Mouse (Mus musculus) embryo, embryonic 10 days (tissue): ENCODE results near the gene Commd1.

Experiments used
- DNase-seq: peaks from one replicate; pipeline ENCODE4 v3.0.0-alpha.2; 2015; ENCODE audit warnings: low spot score

The Commd1 gene

DNA sequence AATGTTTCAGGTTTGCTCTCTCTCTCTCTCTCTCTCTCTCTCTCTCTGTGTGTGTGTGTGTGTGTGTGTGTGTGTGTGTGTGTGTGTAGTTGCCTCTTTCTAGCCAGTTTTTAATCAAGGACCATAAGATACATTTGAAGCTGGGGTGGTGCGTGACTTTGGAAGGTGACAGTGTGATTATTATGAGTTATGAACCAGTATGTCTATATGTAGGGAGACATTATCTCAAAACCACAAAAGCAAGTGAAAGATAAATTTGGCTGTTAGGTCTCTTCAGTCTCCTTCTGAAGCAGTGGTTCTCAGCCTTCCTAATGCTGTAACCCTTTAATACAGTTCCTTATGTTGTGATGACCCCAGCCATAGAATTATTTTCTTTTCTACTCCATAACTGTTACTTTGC lies 96.8 kb downstream of the Commd1 start:
- DNase-seq, result no peak

DNA sequence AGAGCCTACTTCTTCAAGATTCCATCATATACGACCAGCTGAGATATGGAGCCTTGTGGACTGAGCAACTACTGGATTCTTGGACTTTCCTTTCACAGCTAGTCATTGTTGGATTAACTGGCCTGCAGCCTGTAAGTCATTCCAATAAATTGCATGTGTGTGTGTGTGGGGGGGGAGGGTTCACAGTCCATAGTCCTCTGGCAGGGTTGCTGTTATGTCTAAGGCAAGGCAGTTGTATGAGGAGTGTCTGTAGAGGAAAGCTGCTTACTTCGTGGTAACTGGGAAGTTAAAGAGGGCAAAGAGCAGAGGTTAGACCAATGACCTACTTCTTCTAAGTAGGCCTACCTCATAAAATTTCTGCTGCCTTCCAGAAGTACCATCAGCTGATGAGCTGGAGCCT lies 98.5 kb downstream of the Commd1 start:
- no peak for DNase-seq

DNA sequence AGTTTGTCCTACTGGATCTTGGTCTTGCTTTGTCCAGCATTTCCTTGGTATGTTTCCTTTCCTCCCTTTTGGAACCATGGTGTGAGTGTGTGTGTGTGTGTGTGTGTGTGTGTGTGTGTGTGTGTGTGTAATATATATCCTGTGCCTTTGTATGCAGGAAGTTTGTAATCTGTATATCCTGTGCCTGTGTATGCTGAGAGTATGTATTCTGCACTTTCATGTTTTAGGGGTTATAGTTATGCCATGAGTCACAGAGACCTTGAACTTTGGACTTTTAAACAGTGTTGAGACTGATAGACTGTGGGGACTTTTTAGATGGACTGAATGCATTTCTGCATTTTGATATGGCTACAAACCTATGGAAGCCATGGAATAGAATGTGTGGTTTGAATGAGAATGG lies 99.3 kb downstream of the Commd1 start:
- no peak for DNase-seq

DNA sequence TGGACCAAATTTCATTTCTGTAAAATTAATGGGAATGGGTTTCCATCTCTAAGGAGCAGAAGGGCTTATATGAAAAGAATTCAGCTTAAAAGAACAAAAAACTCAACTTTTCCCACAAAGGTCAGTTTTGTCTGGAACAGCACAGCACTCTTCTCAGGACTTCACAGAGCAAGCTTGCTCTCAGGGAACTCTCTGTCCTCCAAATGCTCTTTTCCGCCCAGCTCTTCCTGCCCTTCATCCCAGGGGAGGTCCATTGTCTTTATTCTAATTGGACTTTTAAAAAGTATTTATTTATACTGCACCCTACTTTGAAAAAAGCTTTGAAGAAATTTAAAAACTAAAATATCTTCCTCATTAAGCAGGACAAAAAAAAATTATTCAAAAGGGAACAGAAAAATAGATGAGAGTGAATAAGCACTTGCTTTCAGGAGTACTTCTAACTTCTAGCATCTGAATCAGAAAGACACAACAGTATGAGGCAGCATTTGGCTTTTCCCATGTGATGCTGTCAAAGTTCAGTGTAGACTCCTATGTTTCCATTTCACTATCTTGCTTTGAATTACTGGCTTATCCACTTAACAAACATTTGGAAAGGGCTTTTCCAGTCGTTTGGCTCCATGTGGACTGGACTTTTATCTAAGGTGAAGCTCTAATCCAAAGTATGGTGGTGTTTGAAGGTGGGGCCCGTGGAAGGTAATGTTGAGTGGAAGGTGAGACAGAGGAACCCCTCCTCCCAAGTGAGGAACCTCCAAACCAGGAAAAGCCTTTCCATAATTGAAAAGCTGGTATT lies 101.6 kb downstream of the Commd1 start:
- no peak for DNase-seq

DNA sequence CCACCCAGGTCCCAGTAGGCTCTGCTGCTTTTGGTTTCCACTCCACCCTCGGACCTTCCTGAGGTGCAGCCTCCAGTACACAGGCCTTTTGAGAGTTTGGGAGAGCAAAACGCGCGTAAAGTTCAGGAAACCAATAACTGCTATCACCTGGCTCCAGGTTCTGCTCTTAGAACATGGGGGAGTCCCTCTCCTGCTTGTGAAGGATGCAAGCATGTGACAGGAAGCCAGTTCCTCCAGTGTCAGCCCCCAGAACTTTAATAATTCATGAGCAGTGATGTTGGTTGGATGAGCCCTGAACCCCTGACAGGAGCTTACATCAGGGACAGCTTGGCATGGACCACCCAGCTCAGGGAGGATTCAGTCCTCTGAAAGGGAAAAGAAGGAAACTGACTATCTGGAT lies 102.5 kb downstream of the Commd1 start:
- no peak for DNase-seq

DNA sequence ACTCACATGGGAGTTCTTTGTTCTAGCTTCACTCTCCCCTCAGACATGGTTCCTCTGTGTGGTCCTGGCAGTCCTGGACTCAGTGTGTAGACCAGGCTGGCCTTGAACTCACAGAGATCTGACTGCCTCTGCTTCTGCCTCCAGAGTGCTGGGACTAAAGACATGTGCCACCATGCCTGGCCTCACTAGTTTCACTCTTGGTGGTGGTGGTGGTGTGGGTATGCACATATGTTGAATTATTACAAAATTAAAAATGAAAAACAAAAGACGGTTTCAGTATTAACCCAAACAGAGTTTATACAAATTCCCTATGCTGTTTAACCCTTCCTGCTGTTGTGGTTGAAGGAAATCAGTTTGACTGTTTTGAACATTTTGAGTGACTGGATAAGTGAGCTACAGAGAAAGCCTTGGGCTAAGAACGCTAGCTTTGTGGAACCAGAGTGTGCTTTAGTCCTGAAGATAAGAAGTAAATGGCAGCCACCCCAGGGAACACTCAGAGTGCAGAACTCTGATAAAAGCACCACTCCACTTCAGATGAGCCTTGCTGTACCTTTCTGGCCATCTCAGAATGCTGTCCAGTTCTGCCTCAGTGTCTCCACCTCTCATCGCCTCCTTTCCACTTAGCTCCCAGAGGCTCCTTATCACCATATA lies 105.4 kb downstream of the Commd1 start:
- DNase-seq, result no peak

DNA sequence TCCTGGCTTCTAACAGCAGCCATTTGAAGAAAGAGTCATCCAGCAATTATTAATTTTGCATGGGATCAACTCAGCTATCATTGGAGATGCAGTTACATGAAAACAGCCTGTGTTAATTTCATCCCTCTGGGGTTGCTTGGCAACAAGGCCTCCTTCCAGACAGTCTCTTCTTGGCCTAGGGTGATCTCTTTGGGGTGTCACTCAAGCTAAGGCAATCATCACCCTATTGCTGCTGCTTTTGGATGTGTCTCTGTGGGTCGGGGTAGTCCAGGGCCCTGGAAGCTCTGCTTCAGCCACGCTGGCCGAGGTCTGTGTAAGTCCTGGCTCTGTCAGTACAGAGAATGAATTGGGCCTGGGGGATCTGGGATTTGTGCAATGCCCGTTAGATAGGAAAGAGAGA lies 106.9 kb downstream of the Commd1 start:
- no peak for DNase-seq

DNA sequence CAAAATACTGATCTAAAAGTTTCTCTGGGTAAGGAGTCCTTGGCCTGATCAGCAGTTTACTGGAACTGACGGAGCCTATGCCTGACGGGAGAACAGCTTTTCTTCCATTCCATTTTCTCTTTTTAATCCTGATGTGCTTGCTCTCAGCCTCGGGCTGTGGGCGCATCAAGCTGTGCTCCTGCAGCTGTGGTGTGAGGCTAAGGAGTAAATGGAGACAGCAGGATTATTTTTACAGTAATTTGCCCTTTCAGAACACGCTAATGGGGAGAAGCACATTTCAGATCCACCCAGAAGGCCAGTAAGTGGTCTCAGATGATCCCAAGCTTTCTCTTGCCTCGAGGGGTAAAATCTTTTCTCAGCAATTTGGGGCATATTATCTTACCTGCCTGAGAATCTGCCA lies 107.4 kb downstream of the Commd1 start:
- no peak for DNase-seq

DNA sequence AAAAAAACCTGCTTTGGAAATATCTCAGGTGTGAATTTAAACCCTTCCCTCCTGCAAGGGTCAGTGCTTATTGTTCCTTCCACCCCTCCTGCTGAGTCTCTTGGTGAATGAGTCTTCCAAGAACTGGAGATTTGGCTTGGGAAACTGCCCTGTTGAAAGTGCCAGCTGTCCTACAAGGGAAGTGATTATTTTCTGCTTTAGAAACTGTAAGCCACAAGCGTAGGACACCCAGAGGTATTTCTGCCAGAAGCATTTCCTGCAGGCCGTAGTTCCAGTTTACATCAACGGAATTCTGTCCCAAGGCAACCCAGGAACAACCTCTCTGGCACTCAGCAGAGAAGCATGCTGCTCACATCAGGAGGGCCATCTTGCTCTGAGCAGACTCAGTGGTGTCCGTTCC lies 108.8 kb downstream of the Commd1 start:
- no peak for DNase-seq

DNA sequence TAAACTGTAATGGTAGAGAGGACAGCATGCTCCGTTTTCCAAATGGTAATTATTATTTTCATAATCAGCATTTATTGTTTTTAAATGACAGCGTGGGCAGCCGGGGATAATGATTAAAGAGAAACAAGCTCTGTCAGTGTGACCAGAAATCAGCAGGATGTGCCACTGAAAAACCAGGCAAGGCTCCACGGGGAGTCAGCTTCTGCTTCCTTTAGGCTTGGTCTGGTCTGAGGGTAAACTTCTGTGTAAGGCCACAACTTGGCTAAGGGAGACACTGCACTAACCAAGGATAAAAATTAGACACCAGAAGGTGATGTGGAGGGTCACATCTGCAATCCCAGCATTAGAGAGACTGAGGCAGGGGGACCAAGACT lies 109.9 kb downstream of the Commd1 start:
- DNase-seq, result no peak

DNA sequence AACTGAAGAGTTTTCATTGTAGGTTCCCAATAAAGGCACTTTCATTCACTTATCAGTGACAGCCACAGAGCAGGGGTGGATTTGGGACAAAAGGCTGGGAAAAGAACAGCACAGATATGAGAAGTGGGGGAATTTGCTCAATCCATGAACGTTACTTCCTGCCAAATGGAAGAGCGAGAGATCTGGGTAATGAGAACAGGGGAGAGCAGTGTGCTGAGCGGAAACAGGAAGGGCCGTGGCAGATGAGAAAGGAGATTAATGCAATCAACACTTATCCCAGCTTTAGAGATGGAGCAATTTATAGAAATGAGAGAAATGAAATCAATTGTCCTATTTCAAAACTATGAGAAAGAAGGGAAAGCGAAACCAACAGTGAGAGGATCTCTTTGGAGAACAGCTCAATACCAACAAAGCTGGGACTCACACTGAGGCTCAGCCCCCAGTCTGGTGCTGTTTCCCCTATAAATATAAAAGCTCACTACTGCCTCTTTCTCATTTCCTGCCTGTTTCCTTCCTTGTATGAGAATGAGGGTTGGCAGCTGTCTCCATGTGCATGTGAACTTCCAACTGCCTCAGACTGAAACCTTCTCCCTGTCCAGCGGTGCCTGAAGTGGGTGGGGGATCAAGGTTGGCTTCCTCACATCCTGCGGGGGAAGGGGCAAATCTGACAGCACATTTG lies 110.4 kb downstream of the Commd1 start:
- no peak for DNase-seq

DNA sequence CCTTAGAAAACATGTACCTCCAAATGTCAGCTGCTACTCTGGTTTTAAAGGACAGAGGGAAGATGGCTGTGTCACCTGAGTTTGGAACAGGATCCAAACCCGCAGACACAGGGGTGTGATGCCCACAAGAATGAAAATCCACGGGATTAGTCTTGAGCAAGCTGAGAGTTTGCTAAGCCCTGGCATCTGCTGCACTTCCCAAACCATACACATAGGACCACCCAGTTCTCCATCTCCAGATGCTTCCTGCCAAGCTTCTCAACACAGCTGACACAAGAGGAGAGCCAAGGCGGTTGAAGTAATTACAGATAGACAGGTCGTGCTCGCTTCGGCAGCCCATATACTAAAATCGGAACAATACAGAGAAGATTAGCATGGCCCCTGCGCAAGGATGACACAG lies 113.6 kb downstream of the Commd1 start:
- no peak for DNase-seq

DNA sequence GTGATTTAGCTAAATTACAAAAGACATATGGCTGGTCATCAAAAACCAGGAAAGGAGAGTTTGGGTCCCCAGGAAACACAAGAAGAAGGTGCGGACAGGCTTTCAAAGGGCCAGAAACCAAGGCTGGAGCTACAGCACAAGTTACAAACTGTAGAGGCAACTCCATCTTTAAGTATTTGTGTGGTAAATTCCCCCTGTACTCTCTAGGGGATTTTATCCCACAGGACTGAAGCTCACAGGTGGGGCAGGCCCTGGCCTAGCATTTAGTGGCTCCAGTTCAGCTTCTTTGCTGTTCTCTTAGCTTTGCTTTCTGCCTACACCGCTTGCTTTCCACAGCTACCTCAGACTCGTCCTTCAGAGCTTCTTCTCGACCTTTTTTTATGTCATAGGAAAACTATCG lies 114.5 kb downstream of the Commd1 start:
- no peak for DNase-seq

DNA sequence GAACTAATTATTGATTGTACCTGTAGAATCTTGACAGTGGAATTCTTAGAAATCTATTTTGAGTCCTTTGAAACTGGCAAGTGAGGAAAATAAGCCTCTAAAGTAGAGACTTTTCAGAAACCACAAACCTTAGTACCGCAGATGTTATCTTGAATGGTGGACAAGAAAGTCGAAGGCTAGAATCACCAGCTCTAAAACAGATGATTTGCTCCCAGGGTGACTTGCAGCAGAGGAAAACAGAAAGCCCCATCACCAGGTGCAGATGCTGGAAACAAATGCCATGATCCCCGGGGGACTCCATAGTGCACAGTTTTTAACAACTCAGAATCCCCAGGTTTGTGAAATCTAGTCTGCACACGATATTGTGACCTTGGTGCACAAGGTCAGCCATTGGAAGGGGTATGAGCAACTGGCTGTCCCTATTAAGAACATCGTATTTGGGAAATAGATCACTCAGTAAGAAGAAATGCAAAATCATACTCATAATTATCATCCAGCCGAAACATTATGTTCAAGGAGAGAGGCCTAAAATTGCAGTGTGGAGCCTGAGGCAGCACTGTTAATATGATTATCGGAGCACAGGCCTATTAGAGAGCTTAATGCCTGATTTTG lies 116.4 kb downstream of the Commd1 start:
- no peak for DNase-seq

DNA sequence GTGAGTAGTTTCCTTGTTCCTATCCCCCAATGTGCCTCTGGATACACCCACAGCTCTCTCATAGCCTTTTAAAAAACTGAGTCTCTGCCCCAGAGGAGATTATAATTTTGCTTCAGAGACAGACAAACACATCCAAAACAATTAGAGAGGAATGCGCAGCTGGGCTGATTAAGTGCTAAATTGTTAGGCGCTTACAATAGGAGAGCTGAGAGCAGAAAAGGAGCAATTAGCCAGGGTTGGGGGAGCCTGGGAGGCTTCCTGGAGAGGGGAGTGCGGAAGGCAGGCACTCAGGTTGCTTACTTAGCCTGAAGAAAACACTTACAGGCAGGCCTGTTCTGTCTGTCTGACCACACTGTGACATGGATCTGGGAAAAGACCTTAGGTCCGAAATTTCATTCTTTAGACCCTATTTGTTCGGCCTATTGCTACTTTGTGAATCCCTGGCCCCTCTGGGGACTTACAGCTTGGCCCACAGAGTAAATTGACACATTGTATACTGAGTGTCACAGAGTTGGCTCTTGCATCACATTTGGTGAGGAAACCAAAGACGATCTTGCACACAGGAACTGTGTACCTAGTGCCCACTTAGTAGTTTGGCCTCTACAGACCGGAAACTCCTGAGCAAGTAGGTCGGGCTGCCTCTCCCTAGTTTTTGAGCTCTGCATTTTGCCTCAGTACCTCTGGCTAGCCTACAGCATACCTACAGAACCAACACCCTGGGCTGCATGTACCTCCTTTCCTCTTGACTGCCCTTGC lies 117.7 kb downstream of the Commd1 start:
- DNase-seq, result no peak

DNA sequence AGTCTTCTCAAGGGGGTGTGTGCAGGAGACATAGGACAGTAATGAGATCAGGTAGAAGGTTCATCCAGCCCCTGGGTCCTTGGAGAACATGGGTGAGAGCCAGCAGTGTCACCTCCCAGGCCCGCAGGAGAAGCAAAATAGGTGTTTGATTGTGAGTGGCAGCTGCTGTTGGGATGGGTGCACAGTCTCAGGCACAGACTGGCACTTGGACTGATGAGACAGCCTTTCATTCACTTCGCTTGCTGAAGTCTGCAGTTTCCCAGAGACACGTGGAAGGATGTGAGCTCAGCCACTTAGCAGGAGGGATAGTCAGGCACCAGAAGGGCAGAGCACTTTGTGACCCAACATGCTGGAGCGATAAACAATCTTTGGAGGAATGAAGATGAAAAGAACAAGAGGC lies 118.6 kb downstream of the Commd1 start:
- no peak for DNase-seq

DNA sequence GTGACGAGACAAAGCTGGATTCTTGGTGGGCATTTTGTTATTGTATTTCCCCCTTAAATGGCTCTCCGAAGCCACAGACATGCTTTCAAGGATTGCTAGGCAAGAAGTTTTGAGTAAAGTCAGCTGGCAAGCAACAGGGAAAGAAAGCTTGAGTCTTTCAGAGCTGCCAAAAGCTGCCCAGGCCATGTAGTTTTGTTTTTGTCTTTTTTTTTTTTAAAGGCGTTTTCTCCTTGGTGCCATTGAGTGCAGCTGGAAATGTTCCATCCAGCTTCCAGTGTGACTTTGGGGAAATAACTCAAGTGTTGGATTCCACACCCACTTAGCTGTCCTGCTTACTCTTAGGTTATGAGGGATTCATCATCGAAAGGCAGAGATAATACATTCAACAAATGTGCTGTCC lies 120.9 kb downstream of the Commd1 start:
- no peak for DNase-seq

DNA sequence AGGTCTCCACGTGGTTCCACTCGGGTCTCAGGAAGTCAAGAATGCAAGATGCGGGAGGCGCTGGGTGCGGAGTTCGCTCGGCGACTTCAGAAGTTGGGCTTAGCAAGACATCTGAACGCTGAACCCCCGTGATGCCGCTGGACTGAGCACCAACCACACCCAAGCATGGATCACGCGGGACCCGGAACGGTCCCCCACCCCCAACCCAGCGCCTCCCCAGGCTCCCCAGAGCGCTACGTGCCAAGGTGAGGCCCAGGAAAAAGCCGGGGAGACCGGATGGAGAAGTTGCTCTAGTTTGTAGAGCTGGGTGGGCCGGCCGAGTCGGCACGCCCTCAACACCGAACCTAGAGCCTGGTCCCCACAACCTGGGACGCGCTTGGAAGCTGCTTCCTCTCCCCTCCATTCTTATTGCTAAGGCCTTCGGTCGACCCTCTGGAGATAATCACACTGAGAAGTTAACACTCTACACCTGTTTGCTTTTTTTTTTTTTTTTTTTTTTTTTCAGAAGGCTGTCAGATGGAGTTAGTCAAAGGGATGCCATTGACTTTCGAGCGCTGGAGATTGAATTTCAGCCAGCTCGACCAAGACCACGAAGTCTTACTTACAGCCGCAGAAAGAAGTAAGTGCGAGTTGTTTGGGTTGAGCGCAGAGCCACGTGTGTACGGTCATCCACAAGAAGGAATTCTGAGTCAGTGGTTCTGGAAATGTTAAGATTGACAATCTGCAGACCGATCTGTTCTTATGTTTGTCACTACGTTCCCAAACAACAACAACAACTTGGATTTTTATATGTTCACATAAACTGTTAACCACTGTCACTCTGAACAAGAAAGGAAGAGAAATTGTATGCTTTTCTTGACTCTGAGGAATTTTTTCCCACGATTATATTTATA lies 121.6 kb downstream of the Commd1 start, which contains the start of gene B3gnt2:
B3gnt2 (minus strand) TSS at position 627 of the 893 bp plus-strand sequence.
- DNase-seq, result peak; percentile 48

DNA sequence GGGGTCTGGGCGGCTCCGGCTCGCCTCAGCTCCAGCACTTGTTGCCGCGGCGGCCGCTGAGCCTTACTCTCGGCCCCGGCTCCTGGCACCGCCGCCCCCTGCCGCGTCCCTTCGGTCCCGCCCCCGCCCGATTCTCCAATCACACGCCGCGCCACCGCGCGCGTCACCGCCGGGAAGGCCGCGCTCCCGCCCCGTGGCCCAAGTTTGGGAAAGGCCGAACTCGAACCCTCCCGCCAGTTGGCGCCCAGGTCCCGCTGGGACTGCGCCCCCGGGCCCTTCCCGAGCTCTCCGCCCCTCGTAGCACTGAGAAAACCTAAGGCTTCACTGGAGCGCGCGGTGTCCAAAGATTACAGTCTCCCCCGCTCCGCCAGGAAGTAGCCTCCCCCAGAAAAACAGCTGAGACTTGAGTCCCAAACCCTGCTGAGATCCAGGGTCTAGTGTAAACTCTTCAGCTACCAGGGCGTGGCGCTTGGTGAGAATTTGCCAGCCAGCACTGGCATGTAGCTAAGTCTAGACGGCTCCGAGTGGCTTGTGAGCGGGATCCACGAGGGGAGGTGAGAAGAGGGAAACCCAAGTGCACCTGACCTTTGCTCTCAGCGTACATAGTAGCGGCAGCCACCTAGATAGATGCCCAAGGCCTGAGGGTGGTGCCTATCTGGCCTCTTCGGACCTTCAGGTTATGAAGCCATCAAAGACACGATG lies 122.4 kb downstream of the Commd1 start:
- peak; percentile 90 for DNase-seq

DNA sequence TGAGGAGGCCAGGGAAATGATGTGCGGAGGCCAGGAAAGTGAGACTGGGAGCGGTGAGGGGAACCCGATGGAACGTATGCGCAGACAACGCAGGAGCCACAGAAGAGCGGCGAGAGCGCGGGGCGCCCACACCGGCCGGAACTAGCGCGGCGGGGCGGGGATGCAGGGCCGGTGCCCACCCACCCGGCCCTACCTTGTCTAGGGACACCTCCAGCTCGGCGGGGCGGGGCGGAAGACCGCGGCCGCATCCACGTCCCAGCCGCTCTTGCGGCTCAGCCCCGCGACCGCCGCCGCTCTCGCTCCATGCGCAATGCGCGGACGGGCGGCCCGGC lies 122.9 kb downstream of the Commd1 start:
- DNase-seq, result peak; percentile 43
